Mouse (Mus musculus): ENCODE measurements around the gene Gm42417. TPM values are rescaled to one million over a fixed set of nuclear protein-coding genes. Genes with fewer than 3 reads are reported as not detected.

Gene Gm42417
- 0.26 TPM in 1 of 2 replicates, not detected in the other for polyA plus RNA-seq (2014; fragmentation: Nextera tagmentation; extraction: Ambion mirVana)

GRCm38 (mm10) chr1:36539186-36539585 lies at the start of gene Gm42417:
Gene Gm42417 (minus strand): TSS chr1:36539429.
- H3K4me2 ChIP-seq (replicated peaks; ENCODE audit: low read depth, low read length), result no peak within 1 kb of the TSS
- ATAC-seq (ENCODE audit: low FRiP score, low TSS enrichment), result no peak; the same call in 1 of the 2 replicates

DNA sequence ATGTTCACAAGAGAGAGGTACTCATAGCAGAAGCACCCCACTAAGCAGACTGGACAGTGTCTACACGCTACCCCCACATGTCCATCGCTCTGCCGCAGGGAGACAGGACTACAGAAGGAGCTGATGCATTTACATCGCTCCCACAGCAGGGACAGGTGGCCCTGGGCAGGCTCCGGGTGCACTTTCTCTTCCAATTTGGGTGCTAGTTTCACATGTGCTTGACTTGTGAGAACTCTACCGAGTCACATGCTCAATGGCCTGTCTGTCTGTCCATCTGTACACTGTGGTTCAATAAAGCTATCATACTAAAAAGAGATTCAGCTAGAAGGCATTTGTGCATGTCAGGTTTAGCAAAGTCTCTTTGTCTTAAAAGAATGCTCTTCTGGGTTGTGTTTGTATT lies 48.6 kb upstream of the Gm42417 start:
- Histone ChIP-seq H3K27ac (ENCODE audit: low read depth, low read length) (no peak overlapping the region), H3K9ac (ENCODE audit: low read depth, low read length) (0 out of 2 replicates have a peak overlapping the region, but pooled peaks have one; percentile 28), H3K4me1 (ENCODE audit: control insufficient read depth, insufficient read depth, low read length) (peaks cover 25% of the 10 kb centered on the region), H3K36me3 (ENCODE audit: control insufficient read depth, insufficient read depth, low read length) (no peaks in the 10 kb centered on the region), H3K4me2 (replicated peaks; ENCODE audit: low read depth, low read length) (no peak overlapping the region), H3K4me3 (ENCODE audit: low read length) (no peak overlapping the region), H3K9me3 (ENCODE audit: control insufficient read depth, low read length) (no peaks in the 10 kb centered on the region), H3K27me3 (ENCODE audit: control insufficient read depth, insufficient read depth, low read length) (no peaks in the 10 kb centered on the region)
- ATAC-seq (ENCODE audit: low FRiP score, low TSS enrichment), result no peak
- 94% methylated on average over 6 of the region's 6 CpGs for WGBS

More at GRCm38 (mm10) chr1:36539186-36539585, at the start of gene Gm42417:
- 41% methylated on average over 9 of the region's 9 CpGs for WGBS
- Histone ChIP-seq H3K4me1 (ENCODE audit: control insufficient read depth, insufficient read depth, low read length) (no peaks in the 10 kb centered on the region), H3K4me3 (ENCODE audit: low read length) (no peak within 1 kb of the TSS), H3K27ac (ENCODE audit: low read depth, low read length) (no peak within 1 kb of the TSS), H3K27me3 (ENCODE audit: control insufficient read depth, insufficient read depth, low read length) (no peaks in the 10 kb centered on the region), H3K9ac (ENCODE audit: low read depth, low read length) (no peak within 1 kb of the TSS), H3K36me3 (ENCODE audit: control insufficient read depth, insufficient read depth, low read length) (peaks cover 38% of the 10 kb centered on the region), H3K9me3 (ENCODE audit: control insufficient read depth, low read length) (no peaks in the 10 kb centered on the region)

- no peaks in the 10 kb centered on the region for H3K9me3 ChIP-seq (ENCODE audit: control insufficient read depth, low read length)
Measured at GRCm38 (mm10) chr1:36586288-36586687, 47.1 kb upstream of the Gm42417 start.

DNA sequence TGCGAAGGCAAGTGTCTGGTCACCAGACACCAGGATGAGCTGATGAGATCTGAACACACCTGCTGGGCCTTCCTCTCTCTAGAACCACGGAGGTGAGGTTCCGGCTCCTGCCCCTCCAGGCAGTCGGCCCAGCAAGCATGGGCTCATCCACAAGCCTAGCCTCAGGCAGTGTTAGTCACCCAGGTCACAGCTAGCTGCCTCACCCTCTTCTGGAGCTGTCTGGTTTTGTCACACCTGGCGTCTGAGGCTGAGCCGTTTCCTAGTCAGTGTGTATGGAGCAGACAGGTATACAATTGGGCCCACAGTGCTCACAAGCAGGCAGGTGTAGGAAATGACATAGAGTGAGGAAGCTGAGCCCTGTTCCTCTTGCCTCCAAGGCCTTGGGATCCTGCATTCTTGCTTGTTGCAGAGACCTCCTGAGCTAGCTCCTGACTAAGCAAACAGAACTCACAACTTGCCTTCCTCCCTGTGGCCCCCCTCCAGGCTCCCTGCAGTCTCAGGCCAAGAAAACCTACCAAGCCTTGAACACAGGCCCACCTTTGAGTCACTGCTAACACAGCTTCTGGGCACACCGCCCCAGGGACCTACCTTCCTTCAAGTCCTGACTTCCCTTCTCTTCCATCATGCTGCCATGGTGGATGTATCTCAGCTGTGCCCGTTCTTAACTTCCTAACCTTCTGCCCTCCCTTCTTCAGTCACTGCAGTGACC lies 44.3 kb upstream of the Gm42417 start:
- Histone ChIP-seq H3K27me3 (ENCODE audit: control insufficient read depth, insufficient read depth, low read length) (no peaks in the 10 kb centered on the region), H3K4me2 (replicated peaks; ENCODE audit: low read depth, low read length) (no peak overlapping the region), H3K36me3 (ENCODE audit: control insufficient read depth, insufficient read depth, low read length) (no peaks in the 10 kb centered on the region), H3K9ac (ENCODE audit: low read depth, low read length) (no peak overlapping the region), H3K27ac (ENCODE audit: low read depth, low read length) (no peak overlapping the region), H3K4me3 (ENCODE audit: low read length) (no peak overlapping the region), H3K4me1 (ENCODE audit: control insufficient read depth, insufficient read depth, low read length) (peaks cover 33% of the 10 kb centered on the region), H3K9me3 (ENCODE audit: control insufficient read depth, low read length) (no peaks in the 10 kb centered on the region)
- no peak for ATAC-seq (ENCODE audit: low FRiP score, low TSS enrichment)
- WGBS, result 76% methylated on average over 8 of the region's 8 CpGs

More at GRCm38 (mm10) chr1:36586288-36586687, 47.1 kb upstream of the Gm42417 start:
- Histone ChIP-seq H3K4me2 (replicated peaks; ENCODE audit: low read depth, low read length) (no peak overlapping the region), H3K27me3 (ENCODE audit: control insufficient read depth, insufficient read depth, low read length) (no peaks in the 10 kb centered on the region), H3K9ac (ENCODE audit: low read depth, low read length) (no peak overlapping the region), H3K36me3 (ENCODE audit: control insufficient read depth, insufficient read depth, low read length) (no peaks in the 10 kb centered on the region), H3K4me1 (ENCODE audit: control insufficient read depth, insufficient read depth, low read length) (peaks cover 20% of the 10 kb centered on the region), H3K4me3 (ENCODE audit: low read length) (no peak overlapping the region), H3K27ac (ENCODE audit: low read depth, low read length) (peak overlapping the region; percentile 48; the same call in 1 of the 2 replicates)
- ATAC-seq (ENCODE audit: low FRiP score, low TSS enrichment), result 0 out of 2 replicates have a peak, but pooled peaks have one; percentile 34
- WGBS, result 15% methylated on average over 4 of the region's 4 CpGs

- no peak overlapping the region for H3K27ac ChIP-seq (ENCODE audit: low read depth, low read length)
- H3K9me3 ChIP-seq (ENCODE audit: control insufficient read depth, low read length), result no peaks in the 10 kb centered on the region
- H3K36me3 ChIP-seq (ENCODE audit: control insufficient read depth, insufficient read depth, low read length), result no peaks in the 10 kb centered on the region
- no peak overlapping the region for H3K9ac ChIP-seq (ENCODE audit: low read depth, low read length)
- peaks cover 31% of the 10 kb centered on the region for H3K4me1 ChIP-seq (ENCODE audit: control insufficient read depth, insufficient read depth, low read length)
- ATAC-seq (ENCODE audit: low FRiP score, low TSS enrichment), result no peak
- H3K27me3 ChIP-seq (ENCODE audit: control insufficient read depth, insufficient read depth, low read length), result no peaks in the 10 kb centered on the region
- H3K4me2 ChIP-seq (replicated peaks; ENCODE audit: low read depth, low read length), result no peak overlapping the region
- no peak overlapping the region for H3K4me3 ChIP-seq (ENCODE audit: low read length)
- 71% methylated on average over 8 of the region's 8 CpGs for WGBS
Measured at GRCm38 (mm10) chr1:36582211-36582610, 43.0 kb upstream of the Gm42417 start.

GRCm38 (mm10) chr1:36581260-36581659 lies 42.0 kb upstream of the Gm42417 start:
- Histone ChIP-seq H3K27ac (ENCODE audit: low read depth, low read length) (peak overlapping the region; percentile 96; the same call in 1 of the 2 replicates), H3K4me3 (ENCODE audit: low read length) (no peak overlapping the region), H3K4me2 (replicated peaks; ENCODE audit: low read depth, low read length) (no peak overlapping the region), H3K9ac (ENCODE audit: low read depth, low read length) (no peak overlapping the region), H3K4me1 (ENCODE audit: control insufficient read depth, insufficient read depth, low read length) (peaks cover 38% of the 10 kb centered on the region), H3K36me3 (ENCODE audit: control insufficient read depth, insufficient read depth, low read length) (no peaks in the 10 kb centered on the region), H3K9me3 (ENCODE audit: control insufficient read depth, low read length) (no peaks in the 10 kb centered on the region), H3K27me3 (ENCODE audit: control insufficient read depth, insufficient read depth, low read length) (no peaks in the 10 kb centered on the region)
- WGBS, result 70% methylated on average over 5 of the region's 5 CpGs
- ATAC-seq (ENCODE audit: low FRiP score, low TSS enrichment), result no peak

DNA sequence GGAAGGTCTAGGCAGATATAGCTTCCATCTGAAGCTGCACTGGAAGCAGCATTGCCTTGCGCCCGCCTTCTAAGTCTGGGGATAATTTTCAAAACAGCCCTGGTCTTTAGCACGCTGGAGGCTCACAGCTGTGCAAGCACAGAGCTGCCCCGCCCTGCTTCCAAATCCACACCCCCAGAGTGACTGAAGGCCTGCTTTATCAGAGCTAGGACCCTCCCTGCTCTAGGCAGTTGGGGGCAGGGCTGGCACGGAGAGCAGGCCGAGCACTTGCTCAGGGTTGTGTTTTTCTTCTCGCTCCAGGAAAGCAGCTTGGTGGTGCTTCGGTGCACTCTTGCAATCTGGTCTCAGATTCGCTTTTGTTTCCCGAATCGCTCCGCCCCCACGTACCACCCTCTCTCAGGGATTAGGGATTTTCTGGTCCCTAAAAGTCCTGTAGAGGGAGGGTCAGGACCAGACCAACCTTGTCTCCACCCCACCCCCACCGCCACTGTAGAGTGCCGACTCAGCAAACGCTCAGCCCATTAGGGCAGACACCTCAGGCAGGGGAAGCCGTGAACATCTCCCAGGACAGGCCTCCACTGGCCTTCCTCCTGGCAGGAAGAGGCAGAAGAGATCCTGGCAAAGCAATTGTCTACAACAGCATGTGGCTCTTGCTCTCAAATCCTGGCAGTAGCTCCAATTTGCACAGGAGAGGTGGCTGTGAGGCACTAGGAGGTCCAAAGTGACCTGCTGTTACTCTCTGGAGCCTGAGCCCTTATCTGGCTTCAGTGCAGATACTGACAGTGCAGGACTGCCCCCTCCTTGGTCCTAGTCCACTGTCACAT lies 41.4 kb upstream of the Gm42417 start:
- H3K4me3 ChIP-seq (ENCODE audit: low read length), result peak overlapping the region; percentile 15
- H3K27ac ChIP-seq (ENCODE audit: low read depth, low read length), result peak overlapping the region; percentile 96
- peak; percentile 94 for ATAC-seq (ENCODE audit: low FRiP score, low TSS enrichment)
- H3K9ac ChIP-seq (ENCODE audit: low read depth, low read length), result peak overlapping the region; percentile 46
- WGBS, result 4% methylated on average over 17 of the region's 17 CpGs
- H3K4me1 ChIP-seq (ENCODE audit: control insufficient read depth, insufficient read depth, low read length), result peaks cover 35% of the 10 kb centered on the region
- H3K36me3 ChIP-seq (ENCODE audit: control insufficient read depth, insufficient read depth, low read length), result no peaks in the 10 kb centered on the region
- peak overlapping the region; percentile 40 for H3K4me2 ChIP-seq (replicated peaks; ENCODE audit: low read depth, low read length)
- H3K27me3 ChIP-seq (ENCODE audit: control insufficient read depth, insufficient read depth, low read length), result no peaks in the 10 kb centered on the region
- H3K9me3 ChIP-seq (ENCODE audit: control insufficient read depth, low read length), result no peaks in the 10 kb centered on the region

DNA sequence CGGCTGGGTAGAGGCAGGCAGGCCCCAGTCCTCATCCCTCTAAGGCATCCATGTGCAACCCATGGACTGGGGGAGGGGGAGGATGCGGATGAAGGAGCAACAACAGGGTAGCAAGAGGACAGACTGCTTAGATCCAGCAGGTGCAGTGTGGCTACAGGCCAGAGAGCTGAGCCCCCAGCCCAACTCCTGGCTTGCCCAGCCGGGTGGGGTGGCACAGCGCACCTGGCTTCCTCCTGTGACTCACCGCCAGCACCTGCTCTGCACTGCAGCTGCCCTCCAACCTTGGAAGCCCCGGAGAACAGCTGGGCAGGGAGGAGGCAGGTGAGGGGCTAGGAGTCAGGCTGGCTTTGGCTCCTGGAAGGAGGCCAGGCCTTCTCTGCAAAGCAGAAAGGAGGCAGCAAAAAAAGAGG lies 40.8 kb upstream of the Gm42417 start:
- Histone ChIP-seq H3K4me2 (replicated peaks; ENCODE audit: low read depth, low read length) (peak overlapping the region; percentile 40), H3K4me1 (ENCODE audit: control insufficient read depth, insufficient read depth, low read length) (peaks cover 38% of the 10 kb centered on the region), H3K27me3 (ENCODE audit: control insufficient read depth, insufficient read depth, low read length) (no peaks in the 10 kb centered on the region), H3K36me3 (ENCODE audit: control insufficient read depth, insufficient read depth, low read length) (no peaks in the 10 kb centered on the region), H3K9ac (ENCODE audit: low read depth, low read length) (peak overlapping the region; percentile 46), H3K4me3 (ENCODE audit: low read length) (peak overlapping the region; percentile 15; the same call in 1 of the 2 replicates), H3K27ac (ENCODE audit: low read depth, low read length) (peak overlapping the region; percentile 96), H3K9me3 (ENCODE audit: control insufficient read depth, low read length) (no peaks in the 10 kb centered on the region)
- ATAC-seq (ENCODE audit: low FRiP score, low TSS enrichment), result peak; percentile 75
- WGBS, result 17% methylated on average over 6 of the region's 6 CpGs

All from kidney, embryonic 14.5 days (tissue).